In the genomic region with DNA sequence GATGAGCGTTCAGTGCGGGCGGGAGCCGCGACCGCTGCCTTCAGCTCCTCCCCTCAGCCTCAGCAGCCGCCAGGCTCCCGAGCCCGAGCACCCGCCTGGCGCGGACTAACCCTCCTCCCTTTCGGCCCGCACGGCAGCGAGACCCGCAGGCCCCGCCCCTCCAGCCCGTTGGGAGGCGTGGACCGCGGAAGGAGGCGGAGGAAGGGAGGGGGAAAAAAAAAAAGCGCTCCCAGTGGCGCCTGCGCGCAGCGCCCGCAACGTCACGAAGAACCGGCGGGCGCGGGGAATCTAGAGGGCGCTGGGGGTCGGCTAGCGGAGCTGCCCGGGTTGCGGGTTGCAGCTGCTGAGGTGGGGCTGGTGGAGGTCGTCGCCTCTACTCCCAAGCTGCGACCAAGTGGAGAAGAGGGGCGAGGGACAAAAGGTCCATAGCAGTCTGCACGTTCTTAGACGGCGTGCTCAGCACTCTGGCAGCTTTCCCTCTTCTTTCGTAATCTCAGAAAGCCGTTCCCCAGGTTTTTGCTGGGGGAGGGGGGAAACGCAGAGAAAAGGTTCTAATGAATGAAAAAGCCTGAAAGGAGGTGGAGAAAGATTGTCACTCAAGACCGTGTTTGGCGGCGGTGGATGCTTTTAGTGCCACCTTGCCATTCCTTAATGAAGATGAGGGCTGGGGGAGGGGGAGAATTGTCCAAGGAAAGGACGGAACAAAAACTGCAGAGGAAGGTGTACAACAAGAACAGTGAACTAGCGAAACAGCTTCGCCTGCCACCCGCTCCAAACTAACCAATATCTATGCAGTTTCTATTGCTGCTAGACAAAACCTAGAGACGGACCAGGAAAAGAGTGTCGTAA, we compare ENCODE assay signal across 8 mouse cellular contexts. TPM values are rescaled to one million over a fixed set of nuclear protein-coding genes. Genes with fewer than 3 reads are reported as not detected.
DNase-seq lines count a peak whose midpoint lies in the region; ATAC-seq lines count a peak whose summit lies in the region.

No protein-coding gene starts in this region.

- no peaks in the 10 kb centered on the region for H3K9me3 ChIP-seq in hindbrain, embryonic 15.5 days

- DNase-seq in ZHBTc4 (ENCODE audit: low read depth, low spot score), result peak; percentile 93
- peak; percentile 66 to 85 for DNase-seq in cerebellum, postnatal 4 days (ENCODE audit: low spot score in 2 of 2)
- peak; percentile 86 to 87 for DNase-seq in frontal cortex, postnatal 36 days (ENCODE audit: low spot score in 2 of 2)
- DNase-seq in left cerebral cortex, adult 18-20 months (ENCODE audit: low spot score in 2 of 2), result peak; percentile 71 to 88
- DNase-seq in lung, postnatal 4 days, result peak; percentile 91 to 95
- DNase-seq in retina, postnatal 1 day, result peak; percentile 96
- DNase-seq in thymus, postnatal 4 days, result peak; percentile 90

- WGBS in hindbrain, embryonic 15.5 days, result 20% methylated on average over 49 of the region's 59 CpGs

- H3K4me1 ChIP-seq in hindbrain, embryonic 15.5 days (replicated peaks), result 0 out of 2 replicates have a peak, but pooled peaks cover 3% of the 10 kb centered on the region

- peak overlapping the region; percentile 94 for H3K27ac ChIP-seq in hindbrain, embryonic 15.5 days (replicated peaks)

- H3K36me3 ChIP-seq in hindbrain, embryonic 15.5 days, result no peaks in the 10 kb centered on the region

- H3K9ac ChIP-seq in hindbrain, embryonic 15.5 days, result peak overlapping the region; percentile 78

- no peaks in the 10 kb centered on the region for H3K27me3 ChIP-seq in hindbrain, embryonic 15.5 days

- peak; percentile 94 for ATAC-seq in hindbrain, embryonic 15.5 days (ENCODE audit: low FRiP score, low read depth)

- H3K4me3 ChIP-seq in hindbrain, embryonic 15.5 days, result peak overlapping the region; percentile 62

- peak overlapping the region; percentile 57 for H3K4me2 ChIP-seq in hindbrain, embryonic 15.5 days

RNA-seq across cellular contexts. Expression of a gene that starts 4.3 kb away (rescaled TPM):
- 63.7 and 64.5 TPM in 2 replicates for polyA plus RNA-seq in hindbrain, embryonic 15.5 days (2015; fragmentation: Nextera tagmentation; extraction: Ambion mirVana)
- total RNA-seq in left cerebral cortex, adult 18-20 months (2021), result 100 to 1,000 TPM; 104 to 119 TPM

Comparison
In these comparisons a context has a peak if more than half of its experiments do, and no peak if none do; other contexts are left out.
1. Peak in every context shown above with its lines: DNase-seq, ATAC-seq, H3K4me3 ChIP-seq and H3K27ac ChIP-seq.